Mouse (Mus musculus): Measurements from ENCODE around the gene 2310022B05Rik.

The 2310022B05Rik gene

GRCm38 (mm10) chr8:124661781-124662180 is 1.4 kb downstream of the 2310022B05Rik start:
- in situ Hi-C loops (cut with MboI, MseI): loop anchor here (5.0 kb wide), 1 partner anchor 44 kb away; no protein-coding TSS in a partner anchor

DNA sequence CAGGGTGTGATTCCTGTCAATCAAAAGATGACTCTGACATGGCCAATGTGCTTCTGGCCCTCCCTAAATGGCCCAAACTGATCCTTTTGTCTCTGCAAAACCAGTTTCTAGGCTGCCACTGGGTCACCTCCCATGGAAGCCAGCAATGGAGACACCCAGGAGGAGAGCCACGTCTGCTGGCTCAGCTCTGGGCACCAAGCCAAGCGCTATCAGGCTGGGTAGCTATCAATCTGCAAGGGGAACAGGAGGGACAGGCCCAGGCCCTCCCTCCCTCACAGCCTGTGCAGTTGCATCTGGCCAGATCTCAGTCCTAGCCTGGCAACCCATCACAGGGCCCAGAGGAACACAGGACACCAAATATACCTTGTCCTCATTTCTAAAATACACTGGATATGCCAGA is 4.8 kb downstream of the 2310022B05Rik start:
- in situ Hi-C loops (cut with MboI, MseI): no loop called here

- in situ Hi-C loops (cut with MboI, MseI): no loop called here
These were observed 5.2 kb downstream of the 2310022B05Rik start for GRCm38 (mm10) chr8:124657961-124658360.

- in situ Hi-C loops (cut with MboI, MseI): no loop called here
These were observed 9.3 kb downstream of the 2310022B05Rik start for GRCm38 (mm10) chr8:124653568-124654475.

GRCm38 (mm10) chr8:124652546-124652945 is 10.6 kb downstream of the 2310022B05Rik start:
- in situ Hi-C loops (cut with MboI, MseI): no loop called here

- in situ Hi-C loops (cut with MboI, MseI): no loop called here
These were observed 11.4 kb downstream of the 2310022B05Rik start for GRCm38 (mm10) chr8:124651776-124652175.

DNA sequence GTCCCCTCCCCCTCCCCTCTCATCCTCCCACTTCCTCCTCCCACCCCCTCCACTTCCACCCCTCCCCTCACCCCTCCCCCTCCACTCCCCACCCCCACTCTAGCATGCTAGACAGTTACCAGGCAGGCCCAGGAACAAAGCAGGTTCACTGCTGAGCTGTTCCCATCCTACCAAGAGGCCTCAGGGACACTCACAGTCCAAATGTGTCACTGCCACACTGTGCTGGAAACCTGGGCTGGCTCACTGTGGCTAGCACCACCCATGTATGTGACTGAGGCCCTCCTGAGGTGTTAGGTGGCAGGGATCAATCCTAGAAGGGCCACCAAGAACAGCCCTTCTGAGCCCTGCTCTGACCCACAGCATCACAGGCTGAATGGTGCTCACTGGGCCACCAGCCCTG is 14.9 kb downstream of the 2310022B05Rik start:
- in situ Hi-C loops (cut with MboI, MseI): no loop called here

DNA sequence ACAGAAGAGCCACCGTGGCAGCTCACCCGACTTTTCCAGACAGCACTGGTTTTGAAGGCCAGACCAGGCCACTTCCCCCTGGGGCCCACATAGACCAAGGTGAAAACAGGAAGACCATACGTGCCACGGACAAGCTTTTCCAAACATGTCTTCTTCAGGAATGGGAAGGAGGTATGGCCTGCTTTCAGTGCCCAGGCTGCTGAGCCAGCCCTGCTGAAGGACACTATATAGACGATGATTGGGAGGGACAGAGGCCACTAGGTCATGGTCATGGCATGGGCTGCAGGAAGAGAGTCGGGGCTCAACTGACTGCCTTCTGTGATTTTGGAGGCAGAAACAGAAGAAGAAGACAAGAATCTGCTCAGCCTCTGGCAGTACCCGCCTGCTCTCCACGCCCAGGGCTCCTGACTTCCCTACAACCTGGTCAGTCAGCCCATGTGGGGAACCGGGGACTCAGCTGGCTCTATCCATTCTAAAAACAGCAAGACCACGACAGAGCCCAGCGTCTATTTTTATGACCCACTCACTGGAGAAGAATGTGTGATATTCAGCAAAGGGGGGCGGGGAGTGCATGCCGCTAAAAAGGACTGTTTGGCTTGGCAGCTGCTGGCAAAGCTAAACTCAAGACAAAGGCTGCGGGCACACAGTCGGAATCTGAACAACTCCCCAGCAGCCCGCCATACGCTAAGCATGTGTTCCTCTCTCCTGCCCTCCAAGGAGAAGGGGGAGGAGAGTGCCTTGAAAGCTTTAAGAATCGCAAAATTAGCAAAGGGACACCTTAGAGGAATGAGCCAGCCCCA is 19.4 kb downstream of the 2310022B05Rik start:
- in situ Hi-C loops (cut with MboI, MseI): no loop called here

DNA sequence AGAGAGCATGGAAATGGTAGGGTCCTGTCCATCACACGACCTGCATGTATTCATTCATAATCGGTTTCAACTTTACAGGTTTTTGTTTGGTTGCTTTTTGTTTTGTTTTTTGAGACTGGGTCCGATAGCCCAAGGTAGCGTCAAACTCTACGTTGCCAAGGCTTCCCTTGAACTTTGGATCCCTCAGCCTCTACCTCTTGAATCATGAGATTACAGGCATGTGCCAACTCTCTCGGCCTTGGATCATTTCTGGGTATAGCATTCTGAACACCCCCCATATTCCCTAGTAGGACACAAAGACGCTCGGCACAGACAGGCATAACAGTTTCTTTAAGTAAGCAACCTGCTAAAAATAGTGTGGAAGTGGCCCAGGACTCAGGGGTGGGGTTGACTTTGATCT is 21.6 kb downstream of the 2310022B05Rik start:
- in situ Hi-C loops (cut with MboI, MseI): no loop called here

- in situ Hi-C loops (cut with MboI, MseI): no loop called here
These were observed 28.0 kb downstream of the 2310022B05Rik start for GRCm38 (mm10) chr8:124635247-124635502.

- in situ Hi-C loops (cut with MboI, MseI): no loop called here
These were observed 28.5 kb downstream of the 2310022B05Rik start for GRCm38 (mm10) chr8:124634411-124635246.

- in situ Hi-C loops (cut with MboI, MseI): no loop called here
These were observed 30.0 kb downstream of the 2310022B05Rik start for GRCm38 (mm10) chr8:124633001-124633703.

GRCm38 (mm10) chr8:124631966-124632365 is 31.2 kb downstream of the 2310022B05Rik start:
- in situ Hi-C loops (cut with MboI, MseI): no loop called here

GRCm38 (mm10) chr8:124630891-124631290 is 32.3 kb downstream of the 2310022B05Rik start:
- in situ Hi-C loops (cut with MboI, MseI): no loop called here

DNA sequence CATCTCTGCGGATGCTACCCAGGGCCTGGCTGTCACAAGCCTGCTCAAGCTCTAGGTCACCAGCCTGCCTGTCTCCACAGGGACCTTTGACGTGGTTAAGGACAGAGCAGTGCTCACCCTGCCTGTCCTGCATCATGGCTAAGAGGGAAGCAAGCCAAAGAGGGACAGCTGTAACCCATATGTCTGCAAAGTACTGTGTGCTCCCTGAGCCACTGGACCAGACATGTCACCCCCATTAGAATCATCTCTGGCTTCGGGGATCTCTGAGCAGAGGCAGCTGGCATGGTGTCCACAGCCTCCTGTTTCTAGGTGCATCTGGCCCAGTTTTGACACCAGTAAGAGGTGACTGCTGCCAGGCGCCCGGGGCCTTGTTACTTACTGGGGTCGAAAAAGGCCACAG is 32.7 kb downstream of the 2310022B05Rik start:
- in situ Hi-C loops (cut with MboI, MseI): no loop called here

DNA sequence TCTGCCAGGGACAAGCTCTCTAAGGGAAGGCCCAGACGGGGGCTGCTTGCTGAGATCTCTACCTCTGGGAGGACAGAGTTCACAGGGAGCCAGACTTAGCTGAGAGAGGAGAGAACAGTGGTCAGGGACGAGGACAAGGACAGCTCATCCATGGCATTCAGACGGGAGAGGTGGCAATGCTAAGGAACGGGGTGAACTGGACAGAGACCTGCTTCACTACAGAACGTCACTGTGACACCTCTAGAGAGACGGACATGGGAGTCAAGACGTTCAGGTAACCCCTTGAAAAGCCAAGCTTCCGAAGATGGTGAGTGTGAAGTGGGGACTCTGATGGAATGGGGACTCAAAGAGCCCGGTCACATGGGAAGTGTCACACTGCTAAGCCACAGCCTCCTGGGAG is 36.9 kb downstream of the 2310022B05Rik start:
- in situ Hi-C loops (cut with MboI, MseI): no loop called here

- in situ Hi-C loops (cut with MboI, MseI): no loop called here
These were observed 41.9 kb downstream of the 2310022B05Rik start for GRCm38 (mm10) chr8:124621255-124621654.

DNA sequence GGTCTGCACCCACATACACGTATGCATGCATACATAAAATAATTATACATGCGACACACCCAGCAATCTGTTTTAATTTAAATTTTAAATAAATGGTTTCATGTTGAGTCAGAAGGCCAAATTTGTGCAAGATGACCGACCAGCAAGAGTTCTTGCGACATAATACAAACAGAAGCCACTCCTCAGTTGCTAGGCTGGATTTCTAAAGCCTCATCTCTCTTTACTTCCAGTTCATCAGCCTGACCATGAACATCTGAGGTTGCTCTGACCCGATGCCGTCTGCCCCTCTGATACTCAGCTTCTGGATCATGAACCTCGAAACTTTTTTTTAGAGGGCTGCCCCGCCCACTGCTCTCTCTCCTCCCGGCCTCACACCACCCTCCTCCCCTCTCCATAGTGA is 44.9 kb downstream of the 2310022B05Rik start:
- in situ Hi-C loops (cut with MboI, MseI): loop anchor here (5.0 kb wide), 2 partner anchors 44 to 144 kb away; partner anchors contain the start of gene 2310022B05Rik

GRCm38 (mm10) chr8:124617266-124617869 is 45.8 kb downstream of the 2310022B05Rik start:
- in situ Hi-C loops (cut with MboI, MseI): loop anchor here (5.0 kb wide), 2 partner anchors 45 to 145 kb away; partner anchors contain the start of gene 2310022B05Rik

DNA sequence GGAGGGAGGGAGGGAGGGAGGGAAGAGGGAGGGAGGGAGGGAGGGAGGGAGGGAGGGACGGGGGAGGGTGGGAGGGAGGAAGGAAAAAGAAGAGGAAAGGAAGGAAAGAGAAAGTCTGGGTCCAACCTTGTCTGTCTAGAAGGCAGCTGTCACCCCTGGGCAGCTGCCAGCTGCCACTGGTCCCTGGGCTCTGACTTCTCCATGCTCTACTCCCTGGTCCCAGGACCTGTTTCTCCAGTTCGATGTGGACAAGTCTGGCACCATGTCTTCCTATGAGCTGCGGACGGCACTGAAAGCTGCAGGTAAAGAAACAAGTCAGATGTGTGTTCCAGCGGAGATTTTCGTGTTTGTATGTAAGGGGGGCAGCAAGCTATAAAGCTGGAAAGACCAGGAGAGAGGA is 48.8 kb downstream of the 2310022B05Rik start:
- in situ Hi-C loops (cut with MboI, MseI): no loop called here

GRCm38 (mm10) chr8:124608972-124609353 is 54.2 kb downstream of the 2310022B05Rik start:
- in situ Hi-C loops (cut with MboI, MseI): no loop called here

Measured in T-helper 2 cell (primary cell).